Mouse (Mus musculus) cerebellum, postnatal 4 days (tissue): ENCODE measurements around the gene Gm10486.
"Not testable (repeated sequence)": the region's sequence is repeated elsewhere in the genome, so short reads cannot be mapped to it uniquely, and the experiment has no call there.

ENCODE experiments used
- DNase-seq, 2 experiments: peaks; one replicate each; pipeline ENCODE4 v3.0.0; 2022; ENCODE audit warnings: low spot score in 2 of 2, mixed read lengths in 1 of 2

Gm10486 gene

DNA sequence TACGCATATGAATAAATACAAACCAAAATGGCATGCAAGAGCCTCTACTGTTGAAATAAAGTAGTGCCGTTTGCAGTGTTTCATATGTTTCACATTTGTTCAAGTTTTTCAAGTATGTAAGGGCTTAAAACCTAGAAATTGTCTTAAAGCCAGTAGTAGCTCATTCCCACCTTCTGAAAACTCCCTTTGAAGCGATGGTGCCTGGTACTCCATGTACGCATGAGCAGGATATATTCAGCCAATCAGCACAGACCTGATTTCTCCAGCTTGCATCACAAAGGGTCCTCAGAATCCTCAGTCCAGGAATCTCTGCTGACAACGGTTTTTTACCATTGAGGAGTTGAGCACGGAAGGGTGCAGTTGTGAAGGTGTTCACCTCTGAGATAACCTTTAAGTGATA lies at the start of gene Gm10486:
TSS of gene Gm10486 (plus strand) at position 301 of the 400 bp plus-strand sequence.
- not testable (repeated sequence) for DNase-seq
